Mouse (Mus musculus) common myeloid progenitor, adult 5-6 weeks (primary cell): ENCODE data around the gene Asb10. TPM values are rescaled to one million over a fixed set of nuclear protein-coding genes. Genes with fewer than 3 reads are reported as not detected.
"Not testable (repeated sequence)": the region's sequence is repeated elsewhere in the genome, so short reads cannot be mapped to it uniquely, and the experiment has no call there.

Experiments
- ATAC-seq: replicated peaks from 2 replicates; pipeline ENCODE4 v1.8.0; 2016; ENCODE audit warnings: low read depth, mild to moderate bottlenecking, moderate TSS enrichment, inconsistent platforms; ENCODE audit not compliant: poor library complexity, severe bottlenecking
- total RNA-seq: library from RNA; stranded (forward); fragments of 200-1000, 187-1606 nt; gene quantifications from 2 replicates; pipeline ENCODE4 v1.2.3, GENCODE M21; 2017

Asb10 gene
- 0.69 TPM in 1 of 2 replicates, not detected in the other for total RNA-seq

DNA sequence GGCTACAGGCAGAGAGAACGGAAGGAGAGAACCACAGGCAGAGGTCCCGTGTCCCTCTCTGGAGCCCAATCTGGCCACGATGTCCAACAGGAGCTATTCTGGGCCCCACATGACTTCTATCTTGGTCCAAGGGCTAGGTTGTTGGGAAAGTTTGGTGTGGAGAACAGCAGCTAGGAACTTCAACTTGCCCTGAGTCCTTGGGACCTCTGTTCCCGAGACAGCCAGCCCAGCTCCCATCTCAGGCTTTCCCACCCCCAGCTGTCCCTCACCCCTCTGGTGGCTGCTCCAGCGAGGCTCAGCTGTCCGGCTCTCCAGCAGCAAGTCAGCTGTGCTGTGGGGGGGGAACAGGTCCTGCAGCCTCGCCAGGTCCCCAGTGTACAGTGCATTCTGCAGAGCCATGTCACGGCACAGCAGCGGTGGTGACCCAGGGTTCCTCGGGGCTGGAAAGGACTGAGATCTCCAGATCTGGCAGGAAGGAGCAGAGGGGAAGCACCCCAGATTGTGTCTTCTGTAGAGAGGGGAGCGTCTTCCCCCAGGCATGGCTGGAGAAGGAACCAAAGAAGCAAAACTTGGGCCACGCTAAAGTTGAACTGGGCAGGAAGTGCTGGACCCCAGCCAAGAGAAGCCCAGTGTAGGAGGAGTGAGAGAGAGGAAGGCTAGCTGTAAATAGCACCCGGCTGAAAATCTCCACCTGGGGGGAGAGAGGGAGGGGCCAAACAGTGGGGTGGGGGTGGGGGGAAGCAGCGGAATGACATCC, at the start of gene Asb10:
Asb10 (minus strand) TSS at position 592 of the 757 bp plus-strand sequence.
- ATAC-seq = peak; percentile 74

DNA sequence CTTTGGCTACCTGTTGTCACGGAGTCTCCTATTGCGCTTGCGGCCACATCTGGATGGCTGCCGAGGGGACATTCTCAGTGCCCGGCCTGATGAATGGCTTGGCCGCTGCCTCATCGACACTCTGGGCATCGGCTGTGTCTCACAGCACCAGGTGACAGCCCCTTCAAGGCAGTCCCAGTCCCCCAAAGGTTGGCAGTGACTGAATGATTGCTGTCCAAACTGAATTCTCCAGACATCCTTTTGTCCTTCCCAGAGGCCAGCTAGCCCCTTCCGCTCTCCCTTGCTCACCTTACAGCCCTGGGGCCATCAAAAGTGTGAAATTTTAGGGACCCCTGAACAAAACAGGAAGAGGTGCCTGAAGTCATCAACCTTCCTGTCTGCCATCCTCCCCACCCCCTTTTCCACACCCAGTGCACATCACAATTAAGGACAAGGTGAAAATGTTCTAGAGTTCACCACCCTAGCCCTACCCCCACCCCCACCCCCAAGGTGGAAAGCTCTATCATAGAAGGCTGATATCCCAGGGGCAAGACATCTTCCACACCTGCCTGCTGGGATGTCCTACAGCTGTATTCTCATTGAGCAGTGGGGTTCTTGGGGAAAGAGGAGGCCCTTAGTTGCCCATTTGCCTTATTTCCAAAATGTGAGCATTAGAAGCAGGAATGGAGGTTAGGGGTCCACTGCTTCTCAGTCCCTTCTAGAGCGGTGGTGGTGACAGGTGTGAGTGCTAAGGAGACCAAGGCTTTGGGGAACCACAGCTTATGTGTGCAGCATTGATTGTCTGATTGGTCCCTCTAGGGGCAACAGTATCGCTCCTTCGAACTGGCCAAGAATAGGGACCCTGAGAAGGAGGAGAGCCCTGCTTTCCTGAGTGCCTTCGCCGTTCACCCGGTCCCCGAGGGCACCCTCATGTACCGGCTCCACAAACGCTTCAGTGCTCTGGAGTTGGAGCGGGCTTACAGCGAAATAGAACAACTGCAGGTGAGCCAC, 49.0 kb upstream of the Asb10 start:
- ATAC-seq = no peak

DNA sequence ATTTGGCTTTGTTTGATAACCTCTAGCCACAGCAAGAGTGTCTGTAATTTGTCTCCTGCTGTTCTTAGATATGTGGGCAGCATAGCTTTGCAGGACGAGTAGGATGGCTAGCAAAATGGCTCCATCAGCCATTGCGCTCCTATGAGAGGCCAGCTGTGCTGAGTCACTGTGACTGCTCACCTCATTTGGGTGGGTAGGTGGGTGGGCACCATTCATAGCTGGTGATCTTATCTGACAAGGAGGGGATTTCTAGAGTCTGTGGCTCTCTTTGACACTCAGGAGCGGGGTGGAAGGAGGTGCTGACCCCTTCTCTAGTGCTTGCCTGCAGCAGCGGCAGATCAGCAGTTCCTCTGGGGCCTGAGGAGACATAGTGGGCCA, 46.4 kb upstream of the Asb10 start:
- ATAC-seq = no peak

DNA sequence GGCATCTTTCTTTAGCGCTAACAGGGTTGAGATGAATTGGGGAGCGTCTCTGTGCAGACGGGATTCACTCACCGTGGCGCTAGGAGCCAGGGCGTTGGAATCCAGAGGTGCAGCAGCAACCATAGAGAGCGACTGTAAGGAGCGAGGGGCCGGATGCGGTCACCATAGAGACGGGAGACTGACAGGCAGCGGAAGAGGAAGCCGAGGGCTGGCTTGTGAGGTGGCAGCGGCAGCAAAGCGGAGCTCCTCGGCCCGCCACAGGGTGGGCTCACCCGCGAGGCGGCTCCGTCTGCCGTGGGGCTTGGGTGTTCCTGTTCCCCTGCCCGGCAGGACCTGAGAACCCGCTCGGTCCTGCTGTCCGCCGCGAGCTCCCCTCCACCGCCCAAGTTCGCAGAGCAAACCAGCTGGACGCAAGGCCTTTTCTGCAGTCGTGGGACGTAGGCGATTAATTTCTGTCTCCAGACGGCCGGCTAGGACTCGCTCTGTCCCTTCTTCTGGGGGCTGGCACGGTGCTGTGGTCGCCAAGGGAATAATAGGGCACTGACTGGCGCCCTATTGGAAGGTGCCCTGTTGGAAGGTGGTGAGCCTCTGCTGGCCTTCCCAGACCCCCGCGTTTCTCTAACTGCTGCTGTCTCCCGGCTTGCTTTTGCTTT, 45.9 kb upstream of the Asb10 start, which contains the start of gene Chpf2:
Chpf2 (plus strand) TSS at position 195 of the 653 bp plus-strand sequence.
- peak; percentile 93 for ATAC-seq

DNA sequence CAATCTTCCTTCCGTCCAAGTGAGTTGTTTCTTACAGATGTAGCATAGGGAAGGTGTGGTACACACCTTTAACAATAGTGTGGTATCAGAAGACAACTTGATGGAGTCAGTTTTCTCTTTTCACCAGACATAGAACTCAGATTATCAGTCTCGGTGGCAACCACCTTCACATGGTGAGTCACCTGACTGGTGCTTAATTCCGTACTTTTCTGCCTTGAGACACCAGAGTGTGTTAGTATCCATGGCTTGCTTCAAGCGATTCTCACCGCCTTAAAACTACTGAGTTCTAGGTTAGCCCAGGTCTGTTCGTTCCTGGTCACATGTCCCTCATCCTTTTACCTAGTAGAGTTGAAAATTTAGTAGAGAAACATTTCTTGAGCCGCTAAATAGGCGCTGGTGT, 45.3 kb upstream of the Asb10 start:
- peak; percentile 18 for ATAC-seq

DNA sequence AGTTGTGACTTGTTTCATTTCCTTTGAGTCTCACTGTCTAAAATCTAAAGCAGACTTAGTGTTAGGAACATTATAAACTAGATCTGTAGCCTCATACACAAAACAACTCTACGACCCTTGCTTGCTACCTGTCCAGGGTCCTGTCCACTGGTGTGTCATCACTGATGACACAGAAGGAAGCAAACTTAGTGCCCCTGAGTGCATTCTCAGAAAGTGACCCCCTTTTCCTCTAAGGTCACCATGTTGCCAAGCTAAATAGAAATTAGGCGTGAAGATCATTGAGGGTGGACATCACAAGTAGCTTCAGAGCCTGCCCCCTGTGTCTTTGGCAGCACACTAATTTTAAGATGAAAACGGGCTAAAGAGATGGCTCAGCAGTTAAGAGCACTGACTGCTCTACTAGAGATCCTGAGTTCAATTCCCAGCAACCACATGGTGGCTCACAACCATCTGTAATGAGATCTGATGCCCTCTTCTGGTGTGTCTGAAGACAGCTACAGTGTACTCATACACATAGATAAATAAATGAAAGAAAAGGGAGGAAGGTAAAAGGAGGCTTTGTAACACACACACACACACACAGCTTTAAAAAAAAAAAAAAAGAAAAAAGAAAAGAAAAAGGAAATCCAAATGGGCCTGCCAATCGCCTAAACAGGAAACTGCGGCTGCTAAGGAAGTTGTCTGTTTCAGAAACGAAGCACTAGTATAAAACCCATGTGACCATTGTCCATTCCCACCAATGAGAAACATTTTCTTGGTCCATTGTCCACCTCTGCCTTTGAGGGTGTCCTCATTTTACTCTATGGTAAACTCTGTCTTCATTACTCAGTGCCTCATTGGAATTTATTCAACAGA, 37.6 kb upstream of the Asb10 start:
- no peak for ATAC-seq

DNA sequence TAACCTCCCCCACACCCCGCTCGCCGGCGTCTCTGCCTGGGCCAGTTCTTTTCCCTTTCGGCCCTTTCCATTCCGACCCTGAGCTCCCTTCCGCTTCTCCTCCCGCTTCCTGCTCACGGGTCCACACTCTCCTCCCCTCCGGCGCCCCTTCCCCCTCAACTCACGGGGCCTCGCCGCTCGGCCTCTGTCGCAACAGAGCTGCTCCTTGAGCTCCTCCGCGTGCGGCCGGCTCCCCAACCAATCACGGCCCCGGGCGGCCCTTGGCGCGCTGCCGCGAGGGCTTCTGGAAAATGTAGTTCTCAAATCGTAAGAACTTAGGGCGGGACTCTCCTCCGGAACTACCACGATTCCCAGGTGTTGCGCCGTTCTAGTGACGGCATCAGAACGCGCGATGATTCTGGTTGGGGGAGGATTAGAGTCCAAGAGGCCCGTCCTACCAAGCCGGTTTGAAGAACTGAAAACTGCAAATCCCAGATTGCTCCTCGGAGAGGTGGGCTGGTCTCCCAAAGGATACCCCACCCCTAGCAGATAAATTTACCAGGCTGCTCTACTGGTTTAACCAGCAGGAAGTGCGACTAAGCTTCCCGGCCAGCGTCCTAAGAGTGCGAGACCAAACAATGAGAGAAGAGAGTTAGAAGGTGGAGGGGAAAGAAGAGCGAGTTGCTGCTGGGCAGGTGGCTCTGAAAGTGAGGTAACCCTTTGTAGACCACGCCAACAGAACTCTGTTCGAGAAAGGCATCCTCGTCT, 36.6 kb upstream of the Asb10 start, which contains the start of gene Abcf2:
Abcf2 (minus strand) TSS at position 285 of the 747 bp plus-strand sequence.
- ATAC-seq = peak; percentile 96

DNA sequence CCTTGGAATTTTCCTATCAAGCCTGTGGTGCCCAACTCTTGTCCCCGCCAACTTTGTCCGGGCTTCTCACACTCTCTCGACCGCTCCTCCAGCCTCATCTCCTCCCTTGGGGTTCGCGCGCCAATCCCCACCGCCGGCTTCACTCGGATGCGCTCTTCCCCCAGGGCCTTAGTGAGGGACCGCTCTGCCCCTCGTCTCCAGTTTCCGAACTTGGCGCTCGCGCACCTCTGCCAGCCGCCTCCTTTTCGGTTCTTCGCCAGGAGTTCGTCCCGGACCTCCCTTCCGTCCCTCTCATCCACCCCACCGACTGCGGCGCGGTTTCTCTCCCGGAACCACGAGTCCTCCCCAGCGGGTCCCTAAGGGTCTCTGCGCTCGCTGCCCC, 36.0 kb upstream of the Asb10 start:
- peak; percentile 12; the same call in 1 of the 2 replicates for ATAC-seq

DNA sequence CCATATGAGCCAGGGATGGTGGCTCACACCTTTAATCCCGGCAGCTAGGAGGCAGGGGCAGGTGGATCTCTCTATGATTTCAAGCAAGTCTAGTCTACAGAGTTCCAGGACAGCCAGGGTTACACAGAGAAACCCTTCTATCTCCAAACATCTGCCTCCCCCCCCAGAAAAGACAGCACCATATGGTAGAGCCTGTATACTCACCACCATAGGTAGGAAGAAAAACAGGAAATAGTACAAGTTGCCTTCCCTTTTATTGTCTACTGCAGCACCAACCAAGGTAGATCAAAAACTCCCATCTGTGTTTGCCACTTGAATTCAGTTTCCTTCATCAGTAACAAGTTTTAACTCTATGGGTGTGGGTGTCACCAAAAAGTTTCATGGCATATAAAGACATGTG, 35.2 kb upstream of the Asb10 start:
- ATAC-seq = no peak

DNA sequence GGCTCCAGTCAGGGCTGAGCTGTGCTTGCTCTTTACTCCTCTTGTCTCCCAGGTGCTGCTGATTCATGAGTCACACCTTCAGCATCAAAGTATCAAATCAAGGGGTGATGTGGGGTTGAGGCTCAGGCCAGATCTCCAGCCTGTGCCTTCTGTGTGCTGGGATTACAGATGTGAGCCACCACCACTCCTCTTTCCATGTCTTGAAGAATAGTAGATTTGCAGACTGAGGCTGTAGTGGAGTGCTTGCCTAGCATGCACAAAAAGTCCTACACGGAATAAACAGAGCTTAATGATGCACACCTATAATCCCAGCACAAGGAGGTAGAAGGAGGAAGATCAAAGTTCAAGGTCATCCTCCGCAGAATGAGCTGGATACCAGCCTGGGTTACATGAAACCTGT, 15.9 kb upstream of the Asb10 start, which contains the start of gene 4931409K22Rik:
4931409K22Rik (minus strand) TSS at position 101 of the 400 bp plus-strand sequence.
- ATAC-seq = no peak

DNA sequence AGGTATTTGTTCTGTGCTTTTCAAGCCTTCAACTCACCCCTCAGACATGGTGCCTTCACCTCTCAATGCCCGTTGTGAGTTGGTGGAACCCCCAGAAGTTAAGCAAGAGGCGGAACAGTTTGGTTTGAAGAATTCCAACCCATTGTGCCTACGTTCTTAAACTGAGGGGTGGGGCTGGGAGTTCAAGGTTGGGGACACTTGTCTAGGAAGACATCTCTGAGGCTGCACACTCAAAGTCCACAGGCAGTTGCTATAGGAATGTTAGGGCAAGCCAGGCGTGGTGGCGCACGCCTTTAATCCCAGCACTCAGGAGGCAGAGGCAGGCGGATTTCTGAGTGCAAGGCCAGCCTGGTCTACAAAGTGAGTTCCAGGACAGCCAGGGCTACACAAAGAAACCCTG, 14.6 kb upstream of the Asb10 start:
- not testable (repeated sequence) for ATAC-seq

DNA sequence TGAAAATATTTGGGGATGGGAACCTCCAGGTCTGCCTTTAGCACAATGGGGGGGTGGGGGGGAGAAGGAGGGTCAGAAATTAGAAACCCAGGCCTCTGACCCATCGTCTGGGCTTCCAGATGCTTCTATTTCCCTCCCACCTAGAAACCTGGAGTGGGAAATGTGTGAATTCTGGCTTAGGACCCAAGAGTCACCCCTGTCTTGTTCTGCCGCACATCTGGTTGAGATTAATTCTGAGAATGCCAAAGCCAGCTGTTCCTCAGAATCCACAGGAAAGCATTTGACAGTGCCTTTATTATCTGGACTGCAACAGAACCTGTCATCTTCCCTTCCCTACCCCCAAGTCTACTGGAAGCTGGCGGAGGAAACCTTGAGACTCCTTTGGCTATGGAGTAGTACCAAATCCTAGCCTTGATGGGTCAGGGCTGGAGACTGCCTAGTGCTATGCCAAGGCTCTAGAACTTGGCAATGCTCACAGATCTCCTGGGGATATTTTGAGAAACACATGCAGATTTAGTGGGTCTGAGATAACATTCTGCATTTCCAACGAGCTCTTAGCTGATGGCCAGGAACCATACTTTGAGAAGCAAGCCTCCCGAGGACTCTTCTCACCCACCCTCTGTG, 13.0 kb upstream of the Asb10 start:
- ATAC-seq = no peak

DNA sequence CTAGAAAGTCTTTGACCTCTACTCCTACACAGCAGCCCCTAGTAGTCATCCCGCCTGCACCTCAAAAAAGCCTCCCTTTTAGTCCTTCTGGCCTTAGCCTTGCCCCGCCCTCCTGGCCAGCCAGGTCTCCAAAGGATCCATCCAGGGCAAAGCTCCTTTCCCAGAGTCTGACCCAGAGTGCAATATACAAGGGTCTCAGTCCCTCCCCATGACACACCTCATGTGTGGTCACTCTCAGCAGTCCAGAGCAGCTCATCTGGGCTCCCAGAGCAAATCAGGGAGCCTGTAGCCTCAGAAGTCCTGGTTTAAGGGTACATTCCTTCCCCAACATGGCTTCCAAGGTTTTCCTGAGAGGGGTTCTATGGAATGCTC, 10.5 kb upstream of the Asb10 start:
- ATAC-seq = no peak

DNA sequence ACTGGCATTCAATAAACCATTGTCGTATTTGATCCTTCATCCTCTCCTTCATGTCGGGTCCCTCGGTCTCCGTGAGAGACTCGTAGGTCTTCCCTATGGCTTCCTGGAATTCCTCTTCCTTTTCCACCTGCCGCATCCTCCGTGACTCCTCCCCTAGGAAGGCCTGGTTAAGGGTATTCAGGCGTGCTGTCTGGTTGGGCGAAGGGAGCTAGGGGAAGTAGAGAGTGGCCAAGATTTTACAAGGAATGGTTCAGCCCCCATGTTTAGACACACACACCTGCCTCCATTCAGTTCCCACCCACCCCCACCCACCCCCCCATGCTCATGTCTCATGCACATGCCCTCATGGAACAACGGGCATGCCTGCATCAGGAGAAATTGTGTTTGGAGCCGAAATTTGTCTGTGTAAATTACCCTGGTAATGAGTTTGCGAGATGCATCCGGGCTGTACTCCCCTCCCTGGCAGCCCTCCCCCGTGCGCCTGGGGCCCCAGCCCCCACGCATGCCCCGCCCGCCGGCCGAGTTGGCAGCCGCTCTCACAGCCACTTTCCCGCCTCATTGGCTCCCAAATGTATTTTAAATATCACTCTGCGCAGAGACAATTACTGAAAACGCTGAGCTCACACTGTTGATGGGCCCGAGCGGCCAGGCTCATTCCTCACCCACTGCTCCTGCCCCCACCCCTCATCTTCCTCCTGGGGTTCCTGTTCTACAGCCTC, 10.0 kb upstream of the Asb10 start:
- peak; percentile 58; the same call in 1 of the 2 replicates for ATAC-seq

DNA sequence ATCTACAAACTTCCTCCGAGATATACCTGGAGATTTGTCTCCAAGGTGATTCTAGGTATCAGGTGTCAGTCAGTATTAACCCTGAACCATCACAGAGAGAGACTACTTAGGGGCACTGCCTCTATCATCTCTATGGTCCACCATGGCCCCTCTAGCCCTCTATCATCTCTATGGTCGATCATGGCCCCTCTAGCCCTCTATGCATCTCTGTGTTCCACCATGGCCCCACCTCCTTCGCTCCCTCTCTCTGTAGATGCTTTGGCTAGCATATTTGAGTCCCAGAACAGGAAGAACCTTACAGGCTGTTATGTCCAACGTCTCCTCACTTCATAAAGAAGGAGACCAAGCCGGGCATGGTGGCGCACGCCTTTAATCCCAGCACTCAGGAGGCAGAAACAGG, 1.9 kb upstream of the Asb10 start:
- 0 out of 2 replicates have a peak, but pooled peaks have one; percentile 40 for ATAC-seq

DNA sequence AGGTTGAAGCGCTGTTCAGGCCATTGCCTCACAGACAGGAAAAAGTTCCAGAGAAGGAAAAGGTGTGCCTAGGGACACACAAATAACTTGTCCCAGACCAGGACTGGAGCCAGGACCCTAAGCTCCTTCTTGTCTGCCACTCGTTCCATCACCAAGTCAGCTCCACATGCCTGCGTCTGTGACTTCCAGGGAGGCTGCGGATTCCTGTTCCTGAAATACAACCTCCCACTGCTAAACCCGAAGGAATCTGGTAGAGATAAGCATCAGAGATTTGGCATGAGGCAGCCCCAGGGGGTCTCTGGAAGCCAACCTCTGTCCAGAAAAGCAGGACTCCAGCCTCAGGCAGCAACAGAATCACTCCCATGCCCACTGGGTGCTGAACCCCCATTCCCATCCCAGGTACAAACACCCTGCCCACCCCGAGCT, 379 bp upstream of the Asb10 start:
- ATAC-seq = no peak

DNA sequence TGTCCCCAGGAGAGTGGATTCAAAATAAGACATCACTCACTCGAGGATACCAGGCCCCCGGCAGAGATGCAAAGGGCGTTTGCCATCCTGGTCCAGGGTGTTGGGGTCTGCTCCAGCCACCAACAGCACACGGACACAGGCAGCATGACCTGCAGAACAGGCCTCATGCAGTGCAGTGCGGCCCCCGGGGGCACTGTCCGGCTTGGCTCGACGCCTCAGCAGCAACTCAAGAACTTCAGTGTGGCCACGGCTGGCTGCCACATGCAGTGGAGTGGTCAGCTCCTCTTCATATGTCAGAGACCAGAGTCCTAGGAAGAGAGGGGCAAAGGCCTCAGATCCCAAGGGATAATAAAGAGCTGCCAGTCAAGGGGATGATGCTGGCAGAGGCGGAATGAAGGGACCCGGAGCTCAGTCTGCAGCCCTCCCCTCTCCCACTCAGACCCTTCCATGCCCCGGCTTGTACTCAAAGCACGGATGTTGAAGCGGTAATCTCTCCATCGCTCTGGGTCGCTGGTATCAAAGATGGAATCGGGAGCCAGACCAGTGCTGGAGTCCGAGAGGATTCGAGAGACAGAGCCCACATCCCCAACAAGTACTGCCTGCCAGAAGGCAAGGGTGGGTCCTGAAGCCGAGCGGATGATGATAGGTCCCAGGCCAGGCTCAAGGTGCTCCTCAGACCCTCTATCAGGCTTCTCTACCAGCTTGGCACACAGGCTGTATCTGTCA, 1.0 kb downstream of the Asb10 start:
- ATAC-seq = no peak
